Mouse (Mus musculus) cerebral cortex, adult 2 months (tissue): ENCODE results near the gene Morn2.

Experiments used
- WGBS: fragments of 180-500 bp; shearing (Covaris S2); methylation state at CpG from one replicate; pipeline ENCODE4 v1.1.7; 2018; 5-methylcytosine and 5-hydroxymethylcytosine counted together

The Morn2 gene

DNA sequence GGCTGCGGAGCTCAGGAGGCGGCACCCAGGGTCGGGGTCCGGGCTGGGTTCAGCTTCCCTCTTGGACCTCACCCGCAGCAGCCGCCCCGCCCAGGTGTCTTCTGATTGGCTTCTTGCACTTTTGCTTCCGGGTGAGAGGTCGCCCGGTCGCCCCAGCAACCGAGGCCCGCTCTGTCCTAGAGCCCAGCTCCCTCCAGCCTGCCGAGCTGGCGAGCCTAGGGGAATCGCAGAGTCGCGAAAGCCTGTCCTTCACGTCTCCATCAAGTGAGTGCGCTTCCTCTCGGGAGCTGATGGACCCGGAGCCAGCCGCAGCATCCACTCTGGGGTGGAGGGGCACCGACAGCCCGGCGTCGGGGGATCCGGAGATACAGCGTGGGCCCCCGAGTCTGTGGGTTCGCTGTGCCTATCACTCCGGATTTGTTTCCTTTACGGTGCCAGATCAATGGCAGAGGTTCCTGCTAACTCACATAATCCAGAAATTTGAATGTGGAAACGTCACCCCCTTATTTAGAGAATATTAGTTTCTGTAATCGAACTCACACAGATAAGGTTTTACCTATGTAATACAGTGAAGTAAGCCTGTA lies at the start of gene Morn2, which contains the start of gene Dhx57:
Gene Morn2, plus strand, starts transcription at position 130 of the 584 bp plus-strand sequence.
Gene Dhx57, minus strand, starts transcription at position 403 of the 584 bp plus-strand sequence.
- under 1% methylated on average over 35 of the region's 35 CpGs for WGBS

DNA sequence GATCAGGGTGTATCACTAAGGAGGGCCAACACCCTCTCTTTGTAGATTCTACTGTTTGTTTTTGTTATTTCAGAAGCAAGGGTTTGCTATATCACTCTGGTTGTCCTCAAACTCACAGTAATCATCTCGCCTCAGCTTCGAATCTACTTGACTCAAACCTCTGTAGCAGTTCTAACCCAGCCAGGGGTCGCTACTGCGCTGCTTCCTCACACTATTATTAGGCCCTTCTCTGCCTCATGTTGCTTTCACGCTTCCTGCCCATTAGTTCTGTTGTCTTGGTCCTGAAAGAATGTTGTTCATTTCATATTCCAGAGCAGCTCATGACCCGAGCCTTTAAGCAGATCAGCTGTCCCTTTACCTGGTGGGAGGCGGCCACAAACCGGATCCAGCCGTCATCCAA lies 48.4 kb upstream of the Morn2 start:
- 88% methylated on average over 9 of the region's 9 CpGs for WGBS

DNA sequence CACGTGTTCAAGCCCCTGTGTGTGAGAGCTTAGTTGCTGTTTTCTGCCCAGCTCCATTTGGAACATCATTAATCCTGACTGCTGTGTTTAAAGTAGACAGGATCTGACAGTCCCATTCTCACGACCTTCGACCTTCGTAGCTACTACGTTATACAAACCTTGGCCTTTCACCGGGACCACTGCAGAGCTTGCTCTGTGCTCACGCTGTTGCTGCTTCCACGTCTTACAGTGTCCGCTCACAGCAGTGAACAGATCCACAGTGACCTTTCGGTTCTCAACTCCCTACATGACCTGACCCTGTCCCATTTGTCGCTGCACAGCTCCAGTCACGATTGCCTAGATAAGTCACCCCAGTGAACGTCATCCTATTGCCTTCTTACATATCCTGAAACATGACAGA lies 46.9 kb upstream of the Morn2 start:
- WGBS = 88% methylated on average over 13 of the region's 13 CpGs

DNA sequence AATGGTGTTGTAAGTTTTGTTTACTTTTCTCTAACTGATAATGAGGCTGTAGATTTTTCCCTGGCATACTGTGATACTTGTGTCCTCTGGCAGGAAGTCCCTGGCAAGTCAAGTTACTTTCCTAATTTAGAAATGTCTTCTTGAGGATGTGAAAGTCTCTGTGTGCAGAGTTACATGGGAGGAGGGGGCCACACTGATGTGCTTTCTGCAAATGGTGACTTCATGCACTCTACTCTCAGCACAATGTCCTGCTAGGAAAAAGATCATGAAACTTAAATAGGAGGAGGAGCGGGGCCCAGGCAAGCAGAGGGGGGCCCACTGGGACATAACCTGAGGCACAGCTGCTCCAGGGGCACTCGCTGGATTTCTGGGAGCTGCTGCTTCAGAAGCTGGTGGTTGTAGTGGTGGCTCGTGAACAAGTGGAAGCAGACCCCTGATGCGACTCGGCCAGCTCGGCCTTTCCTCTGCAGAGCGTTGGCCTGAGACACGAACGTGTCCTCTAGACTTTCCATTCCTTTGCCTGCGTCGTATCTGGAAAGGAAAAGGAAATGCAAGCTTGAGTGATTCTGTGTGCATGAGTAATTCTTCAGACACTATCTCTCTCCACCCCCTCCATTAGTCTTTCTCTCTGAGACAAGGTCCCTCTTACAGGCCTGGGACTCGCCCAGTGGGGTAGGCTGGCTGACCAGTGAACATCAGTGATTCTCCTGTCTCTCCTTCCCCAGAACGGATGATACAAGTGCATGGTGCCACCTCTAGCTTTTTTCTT lies 37.1 kb upstream of the Morn2 start:
- WGBS = 80% methylated on average over 13 of the region's 13 CpGs

DNA sequence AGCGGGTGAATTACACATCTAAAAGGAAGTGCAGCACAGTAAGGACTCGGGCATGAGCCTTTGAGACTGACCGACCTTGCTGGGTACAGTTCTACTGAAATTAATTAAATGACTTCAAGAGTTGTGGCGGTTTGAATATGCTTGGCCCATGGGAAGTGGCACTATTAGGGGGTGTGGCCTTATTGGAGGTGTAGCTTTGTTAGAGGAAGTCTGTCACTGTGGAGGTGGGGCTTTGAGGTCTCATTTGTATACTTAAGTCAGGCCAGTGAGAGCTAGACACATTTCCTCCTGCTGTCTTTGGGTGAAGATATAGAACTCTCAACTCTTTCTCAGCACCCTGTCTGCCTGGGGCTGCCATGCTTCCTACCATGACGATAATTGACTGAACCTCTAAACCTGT lies 35.6 kb upstream of the Morn2 start:
- 99% methylated on average over 5 of the region's 5 CpGs for WGBS

DNA sequence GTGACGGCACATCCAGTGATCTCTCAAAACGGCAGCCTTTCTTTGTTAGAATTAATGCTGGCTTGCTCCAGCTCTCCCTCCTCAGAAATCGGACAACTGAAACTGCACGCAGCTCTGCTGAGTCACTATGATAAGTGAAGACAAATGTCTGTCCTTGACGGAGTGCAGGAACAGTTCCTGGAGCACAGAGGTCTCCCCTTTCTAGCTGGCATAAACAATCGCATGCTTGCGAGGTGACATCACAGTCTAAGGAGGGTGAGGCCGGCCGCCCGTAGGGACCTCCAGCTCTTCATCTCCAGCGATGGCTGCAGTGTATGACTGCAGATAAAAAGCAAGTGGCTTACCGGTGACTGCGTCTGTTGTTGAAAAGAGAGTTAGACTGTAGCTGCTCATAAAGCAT lies 34.8 kb upstream of the Morn2 start:
- 55% methylated on average over 13 of the region's 13 CpGs for WGBS

DNA sequence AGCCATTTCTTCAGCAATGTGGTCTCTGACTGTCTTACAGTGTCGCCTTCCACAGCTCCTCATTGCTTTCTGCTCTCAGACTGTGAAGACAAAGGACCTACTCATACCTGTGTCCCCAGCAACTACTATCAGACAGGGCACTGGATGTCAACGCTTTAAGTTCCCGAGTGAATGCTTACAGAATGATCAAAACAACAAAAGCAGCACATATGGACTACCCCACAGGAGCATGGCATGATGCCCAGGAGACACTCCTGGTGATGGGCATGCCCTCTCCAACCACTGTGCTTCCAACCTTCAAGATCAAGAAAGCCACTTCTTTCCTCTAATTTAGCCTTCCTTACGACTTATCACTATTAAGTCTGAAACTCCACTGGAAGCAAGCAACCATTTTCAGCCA lies 22.9 kb upstream of the Morn2 start:
- 75% methylated on average over 4 of the region's 4 CpGs for WGBS

DNA sequence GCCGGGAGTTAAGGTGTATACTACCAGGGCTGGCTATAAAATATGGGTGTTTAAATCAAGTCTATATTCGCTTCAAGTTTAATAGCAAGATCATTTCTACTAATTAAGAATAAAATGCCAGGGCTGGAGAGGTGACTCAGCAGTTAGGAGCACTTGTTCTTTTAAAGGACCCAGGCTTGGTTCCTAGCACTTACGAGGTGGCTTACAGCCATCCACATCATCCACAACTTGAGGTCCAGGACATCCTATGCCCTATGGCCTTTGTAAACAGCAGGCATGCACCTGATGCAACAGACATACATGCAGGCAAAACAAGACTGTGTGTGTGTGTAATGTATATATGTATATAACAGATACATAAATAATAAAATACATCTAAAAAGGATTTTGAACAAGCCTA lies 21.9 kb upstream of the Morn2 start:
- WGBS = 91% methylated on average over 3 of the region's 3 CpGs

DNA sequence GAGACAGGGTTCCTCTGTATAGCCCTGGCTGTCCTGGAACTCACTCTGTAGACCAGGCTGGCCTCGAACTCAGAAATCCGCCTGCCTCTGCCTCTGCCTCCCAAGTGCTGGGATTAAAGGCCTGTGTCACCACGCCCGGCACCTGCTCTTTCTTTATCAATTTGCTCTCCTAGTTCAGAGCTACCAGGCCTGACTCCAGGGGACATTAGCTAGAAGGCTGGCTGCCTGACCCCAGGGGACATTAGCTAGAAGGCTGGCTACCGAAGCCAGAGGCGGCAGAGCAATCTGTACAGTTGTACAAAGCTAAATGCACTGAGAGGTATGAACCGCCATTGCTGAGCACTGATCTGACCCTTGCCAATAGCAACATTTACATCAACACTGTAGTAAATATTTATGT lies 19.4 kb upstream of the Morn2 start:
- WGBS = 99% methylated on average over 7 of the region's 7 CpGs

DNA sequence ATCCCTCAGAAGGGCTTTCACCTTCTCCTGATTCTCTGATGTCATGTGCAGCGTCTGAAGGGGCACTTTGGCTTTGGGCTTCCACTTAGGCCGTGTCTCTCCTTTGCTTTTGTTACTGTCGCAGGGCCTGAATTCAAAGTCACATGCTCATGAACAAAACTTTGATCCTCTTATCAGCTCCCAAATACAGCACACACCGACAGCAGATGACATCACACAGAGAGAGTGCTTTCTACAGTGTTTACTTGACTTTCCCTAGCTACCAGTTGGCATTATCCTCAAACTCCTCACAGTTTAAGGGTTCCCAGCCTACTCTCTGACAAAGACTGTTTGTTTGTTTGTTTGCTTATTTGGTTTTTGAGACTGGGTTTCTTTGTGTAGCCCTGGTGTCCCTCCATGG lies 11.7 kb upstream of the Morn2 start:
- 91% methylated on average over 4 of the region's 4 CpGs for WGBS

DNA sequence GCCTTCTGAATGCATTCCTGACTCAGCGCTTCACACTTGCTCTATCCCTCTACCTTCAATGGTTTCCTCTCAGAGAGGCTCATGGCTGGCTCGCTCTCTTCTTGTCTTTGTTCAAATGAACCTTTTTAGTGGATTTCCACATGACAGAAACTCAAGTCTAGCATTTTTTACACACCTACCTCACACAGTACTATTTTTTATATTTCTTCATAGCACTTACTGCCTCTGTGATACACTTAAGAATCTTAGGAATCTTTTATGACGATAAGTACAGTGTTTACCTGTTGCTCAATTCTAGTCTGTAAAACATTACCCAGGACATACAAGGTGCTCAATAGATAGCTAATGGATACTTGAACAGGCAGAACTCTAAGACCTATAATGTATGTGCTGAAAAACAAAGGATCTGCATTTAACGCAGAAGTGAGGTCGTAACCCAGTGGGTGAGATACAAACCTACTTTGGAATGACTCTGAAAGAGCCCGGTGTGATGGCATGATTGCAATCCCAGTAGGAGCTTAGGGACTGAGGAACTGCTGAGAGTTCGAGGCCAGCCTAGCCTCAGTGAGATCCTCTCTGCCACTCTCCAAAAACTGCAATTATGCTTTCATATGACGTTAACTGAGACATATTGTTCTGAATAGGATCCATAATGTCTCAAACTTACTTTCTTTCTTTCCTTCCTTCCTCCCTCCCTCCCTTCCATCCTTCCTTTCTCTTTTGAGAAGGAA lies 10.5 kb upstream of the Morn2 start:
- 93% methylated on average over 8 of the region's 8 CpGs for WGBS

DNA sequence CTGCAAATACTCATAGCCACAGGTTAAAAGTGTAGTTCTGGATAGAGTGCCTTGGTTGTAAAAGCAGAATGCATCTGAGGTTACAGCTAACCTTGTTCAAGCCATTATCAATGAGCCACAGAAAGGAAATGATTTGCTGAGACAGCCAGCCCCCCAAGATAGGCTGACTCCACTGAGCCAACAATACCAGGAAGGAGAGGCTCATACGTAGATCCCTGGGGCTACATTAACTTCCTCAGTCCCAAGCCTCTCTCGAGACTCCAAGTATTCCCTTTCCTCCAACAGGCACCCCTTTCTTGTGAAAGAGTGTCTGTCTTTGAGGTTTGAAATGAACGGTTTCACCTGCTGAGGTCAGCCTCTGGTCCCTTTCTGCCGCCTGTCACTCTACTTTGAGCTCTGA lies 5.6 kb upstream of the Morn2 start:
- WGBS = 80% methylated on average over 4 of the region's 4 CpGs

DNA sequence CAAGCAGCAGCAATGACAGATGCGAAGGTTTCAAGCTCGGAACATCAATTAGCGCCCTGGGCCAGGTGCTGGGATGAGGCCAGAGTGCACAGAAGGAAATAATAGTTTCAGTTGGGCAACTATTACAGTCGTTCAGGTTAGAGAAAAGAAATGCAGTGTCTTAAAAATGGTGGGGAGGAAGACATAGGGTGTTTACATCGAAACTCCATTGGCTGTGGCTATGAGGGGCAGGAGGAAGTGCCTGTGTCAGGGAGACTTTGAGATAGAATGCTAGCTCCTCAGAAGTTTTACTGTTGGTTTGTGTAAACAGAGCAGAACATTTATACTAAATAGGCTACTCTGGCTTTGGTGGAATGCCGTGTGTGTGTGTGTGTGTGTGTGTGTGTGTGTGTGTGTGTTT lies 2.0 kb upstream of the Morn2 start:
- WGBS = 69% methylated on average over 6 of the region's 6 CpGs

DNA sequence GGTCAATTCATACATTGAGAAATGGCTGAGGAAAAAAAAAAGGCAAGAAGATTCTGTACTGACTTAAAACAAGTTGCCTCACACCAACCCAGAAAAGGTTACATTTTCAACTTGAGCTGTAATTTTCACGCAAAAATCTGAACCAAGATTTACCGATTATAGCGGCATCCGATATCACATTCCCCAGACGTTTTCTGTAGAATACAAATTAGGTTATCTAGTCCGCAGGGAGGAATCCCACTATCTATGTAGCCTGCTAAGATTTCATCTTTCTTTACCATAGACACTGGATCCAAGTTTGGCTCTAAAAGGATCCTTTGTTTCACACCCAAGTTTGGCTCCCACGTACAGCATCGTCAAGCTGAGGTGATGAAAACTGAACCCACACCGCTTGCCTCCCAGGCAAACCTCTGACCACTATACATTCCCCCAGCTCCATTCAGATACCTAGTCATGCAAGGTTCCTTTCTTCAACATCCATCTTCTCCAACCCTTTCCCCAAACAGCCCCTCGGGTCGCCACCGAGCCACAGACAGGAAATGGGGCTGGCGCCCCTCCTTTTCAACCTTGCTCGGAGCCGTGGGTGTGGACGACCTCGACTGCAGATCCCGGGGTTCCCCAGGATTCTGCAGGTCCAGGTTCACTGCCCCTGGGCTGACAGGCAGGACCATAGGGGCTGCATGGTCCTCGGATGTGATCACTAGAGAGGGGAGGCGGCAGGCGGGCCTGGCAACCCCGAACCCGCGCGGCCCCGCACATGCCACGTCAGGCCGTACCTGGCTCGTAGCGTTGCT lies 526 bp upstream of the Morn2 start:
- WGBS = under 1% methylated on average over 30 of the region's 30 CpGs

DNA sequence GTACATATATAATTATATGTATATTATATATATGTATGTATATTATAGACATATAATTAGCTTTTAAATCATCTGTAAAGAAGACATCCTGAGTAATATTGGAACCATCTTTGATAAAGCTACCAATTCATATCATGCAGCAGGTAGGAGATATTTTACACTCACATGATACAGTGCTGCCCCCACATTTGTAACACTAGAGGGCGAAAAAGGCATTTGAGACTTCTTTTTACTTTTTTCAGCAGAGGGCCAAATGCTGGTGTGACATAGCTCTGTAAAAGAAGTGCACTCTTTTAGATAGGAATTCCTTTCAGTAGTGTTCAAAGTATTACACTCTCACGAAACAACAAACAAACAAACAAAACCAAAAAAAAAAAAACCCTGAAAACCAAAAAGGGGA lies 1.1 kb downstream of the Morn2 start:
- 17% methylated on average over 2 of the region's 2 CpGs for WGBS

DNA sequence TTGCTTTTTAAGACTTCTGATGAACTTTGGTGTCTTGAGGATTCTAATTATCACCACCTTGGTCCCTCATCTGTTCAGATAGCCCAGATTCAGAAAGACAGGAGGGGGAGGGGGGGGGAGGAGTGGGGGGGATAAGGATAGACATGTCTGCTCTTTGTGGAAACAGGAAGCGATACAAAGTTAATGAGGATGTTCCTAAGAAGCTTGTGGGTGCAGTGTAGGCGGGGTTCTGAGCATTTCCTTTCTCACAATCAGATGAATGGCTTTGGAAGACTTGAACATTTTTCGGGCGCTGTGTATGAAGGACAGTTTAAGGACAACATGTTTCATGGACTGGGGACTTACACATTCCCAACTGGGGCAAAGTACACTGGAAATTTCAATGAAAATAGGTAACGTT lies 5.3 kb downstream of the Morn2 start:
- WGBS = 78% methylated on average over 5 of the region's 5 CpGs

DNA sequence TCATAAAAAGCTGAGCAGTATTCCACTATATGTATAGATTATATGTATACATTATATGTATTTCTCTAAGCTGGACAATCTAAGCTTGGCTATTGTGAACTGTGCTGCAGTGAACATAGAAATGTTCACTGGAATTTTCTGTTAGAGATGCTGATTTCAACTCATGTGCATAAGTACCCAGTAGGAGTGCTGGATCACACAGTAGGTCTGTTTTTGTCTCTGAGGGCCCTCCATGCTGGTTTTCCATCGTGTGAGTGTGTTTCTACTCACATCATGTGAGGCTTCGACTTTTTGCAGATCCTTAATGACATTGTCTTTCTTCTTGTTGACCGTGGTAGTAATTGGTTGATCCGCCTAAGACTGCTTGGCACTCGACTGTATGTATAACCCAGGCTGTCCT lies 8.8 kb downstream of the Morn2 start:
- 91% methylated on average over 5 of the region's 5 CpGs for WGBS

DNA sequence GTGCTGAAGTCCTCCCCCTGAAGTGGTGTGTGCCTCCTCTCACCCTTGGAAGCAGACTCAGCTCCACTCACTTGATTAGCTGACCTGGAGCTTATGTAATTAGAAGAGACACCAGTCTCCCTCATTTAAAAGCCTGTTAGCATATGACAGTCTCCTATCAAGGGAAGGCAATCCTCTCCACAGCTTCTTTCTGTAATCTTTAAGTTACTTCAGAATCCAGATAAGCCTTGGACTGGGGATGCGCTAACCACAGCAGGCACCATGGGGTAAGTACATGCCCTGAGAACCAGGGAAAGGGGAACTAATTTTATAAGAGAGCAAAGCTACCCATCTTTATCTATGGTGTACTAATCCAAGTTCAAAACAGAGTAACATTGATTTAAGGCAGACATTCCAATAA lies 17.2 kb downstream of the Morn2 start, which contains the start of gene Arhgef33:
Gene Arhgef33, plus strand, starts transcription at position 157 of the 400 bp plus-strand sequence.
- WGBS = 93% methylated on average over 1 of the region's 1 CpGs

DNA sequence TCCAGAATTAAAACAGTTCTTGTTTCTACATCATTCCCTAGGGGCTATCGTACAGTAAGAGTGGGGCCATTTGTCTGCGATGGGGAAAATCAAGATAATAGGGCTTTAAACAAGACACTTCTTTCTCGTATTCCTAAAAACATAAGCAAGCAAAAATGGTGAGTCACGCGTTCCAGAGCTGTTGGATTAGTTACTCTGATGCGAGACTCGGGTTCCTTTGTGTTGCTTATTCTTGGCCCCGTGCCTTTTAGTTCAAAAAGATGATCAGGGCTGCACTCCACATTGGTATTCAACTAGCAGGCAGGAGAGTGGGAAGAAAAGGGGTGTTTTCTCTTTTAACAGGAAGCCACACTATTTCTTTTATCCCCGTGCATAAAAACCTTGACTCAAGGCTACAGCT lies 21.8 kb downstream of the Morn2 start:
- 27% methylated on average over 9 of the region's 9 CpGs for WGBS

DNA sequence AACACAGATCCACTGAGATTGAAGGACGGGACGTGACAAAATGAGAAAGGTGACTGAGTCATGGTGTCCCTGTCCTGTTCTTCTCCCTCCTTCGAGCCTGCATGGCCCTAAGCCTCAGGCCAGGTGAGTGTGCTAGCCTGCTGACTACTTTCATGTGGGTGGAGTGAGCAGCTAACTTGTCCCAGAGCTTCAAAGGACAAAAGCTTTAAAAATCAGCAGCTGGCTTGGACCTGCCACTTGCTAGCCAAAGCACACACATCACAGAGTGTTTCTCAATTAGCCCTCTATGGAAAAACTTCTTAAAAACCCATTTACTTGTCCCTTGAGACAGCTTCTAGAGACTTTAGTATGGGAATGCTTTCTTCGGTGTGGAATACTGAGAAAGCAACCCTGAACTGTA lies 22.4 kb downstream of the Morn2 start:
- WGBS = 71% methylated on average over 4 of the region's 4 CpGs

DNA sequence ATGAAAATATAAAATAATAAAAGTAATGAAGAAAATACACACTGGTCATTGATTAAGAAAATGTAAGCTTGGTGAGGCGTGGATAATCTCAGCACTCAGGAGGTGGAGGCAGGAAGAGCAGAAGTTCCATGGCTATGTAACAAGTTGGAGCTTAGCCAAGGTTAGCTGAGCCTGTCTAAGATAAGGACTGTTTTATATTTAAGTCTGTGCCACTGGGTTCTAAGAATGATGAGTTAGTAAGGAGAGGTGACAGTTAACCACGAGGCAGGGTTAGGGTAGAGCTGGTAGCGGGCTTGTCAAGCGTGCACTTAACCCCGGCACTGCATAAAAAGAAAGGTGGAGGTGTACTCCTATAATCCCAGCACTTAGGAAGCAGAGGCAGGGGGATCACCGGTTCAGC lies 32.2 kb downstream of the Morn2 start:
- WGBS = 87% methylated on average over 6 of the region's 6 CpGs

DNA sequence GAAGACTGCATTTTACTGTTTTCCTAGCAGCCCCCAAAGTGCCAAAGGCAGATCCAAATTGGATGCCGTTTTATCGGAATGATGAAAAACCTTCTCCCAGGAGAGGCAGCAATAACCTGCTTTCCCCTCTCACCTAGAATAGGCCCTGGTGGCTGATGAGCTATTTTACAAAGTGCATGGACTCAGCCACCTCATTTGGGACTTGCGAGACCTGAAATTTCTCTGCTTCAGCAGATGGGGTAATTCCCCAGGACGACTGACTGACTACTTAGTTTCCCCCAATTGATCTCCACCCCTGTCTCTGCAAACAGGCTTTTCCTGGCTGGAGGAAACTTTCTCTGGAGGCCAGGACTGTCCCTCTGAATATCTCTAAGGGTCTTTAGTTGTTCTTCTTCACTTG lies 33.0 kb downstream of the Morn2 start:
- 84% methylated on average over 4 of the region's 4 CpGs for whole genome bisulfite sequencing
